Mouse (Mus musculus) adrenal gland, postnatal 4 days (tissue): ENCODE results near the gene Hras. TPM values are rescaled to one million over a fixed set of nuclear protein-coding genes. Genes with fewer than 3 reads are reported as not detected.

Experiments used
- DNase-seq, 2 experiments: peaks; one replicate each; pipeline ENCODE4 v3.0.0; 2021 to 2022; ENCODE audit warnings: low spot score in 2 of 2, mixed read lengths in 2 of 2
- total RNA-seq, 2 experiments: library from RNA; stranded (reverse); gene quantifications; 2 replicates each; pipeline ENCODE4 v1.2.3; 2021

Hras gene
- total RNA-seq, 2 experiments from 2014 or later, result 88.5 to 96.4 TPM

- no peak for DNase-seq
These were observed 5.1 kb downstream of the Hras start for GRCm38 (mm10) chr7:141188733-141189132.

- DNase-seq, result no peak
These were observed 5.6 kb downstream of the Hras start for GRCm38 (mm10) chr7:141188194-141188593.

- DNase-seq, result peak; percentile 55 to 75
These were observed 17.6 kb downstream of the Hras start for GRCm38 (mm10) chr7:141176173-141176572.

DNA sequence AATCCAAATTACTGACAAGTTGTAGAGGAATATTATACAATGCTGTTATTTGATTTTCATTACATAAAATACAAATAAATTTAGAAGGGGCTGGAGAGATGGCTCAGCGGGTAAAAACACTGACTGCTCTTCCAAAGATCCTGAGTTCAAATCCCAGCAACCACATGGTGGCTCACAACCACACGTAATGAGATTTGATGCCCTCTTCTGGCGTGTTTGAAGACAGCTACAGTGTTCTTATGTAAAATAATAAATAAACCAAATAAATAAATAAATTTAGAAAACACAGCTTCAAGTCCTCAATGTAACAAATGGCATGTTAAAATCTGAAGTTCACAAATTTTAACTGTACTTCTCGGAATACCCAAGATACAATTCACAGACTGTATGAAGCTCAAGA lies 18.7 kb downstream of the Hras start:
- no peak for DNase-seq

- no peak for DNase-seq
These were observed 20.4 kb downstream of the Hras start for GRCm38 (mm10) chr7:141173323-141173850.

- peak; percentile 76 to 82 for DNase-seq
These were observed 21.4 kb downstream of the Hras start, which contains the start of gene Rnh1 for GRCm38 (mm10) chr7:141172116-141173006. Rnh1 (minus strand) TSS chr7:141172857.

DNA sequence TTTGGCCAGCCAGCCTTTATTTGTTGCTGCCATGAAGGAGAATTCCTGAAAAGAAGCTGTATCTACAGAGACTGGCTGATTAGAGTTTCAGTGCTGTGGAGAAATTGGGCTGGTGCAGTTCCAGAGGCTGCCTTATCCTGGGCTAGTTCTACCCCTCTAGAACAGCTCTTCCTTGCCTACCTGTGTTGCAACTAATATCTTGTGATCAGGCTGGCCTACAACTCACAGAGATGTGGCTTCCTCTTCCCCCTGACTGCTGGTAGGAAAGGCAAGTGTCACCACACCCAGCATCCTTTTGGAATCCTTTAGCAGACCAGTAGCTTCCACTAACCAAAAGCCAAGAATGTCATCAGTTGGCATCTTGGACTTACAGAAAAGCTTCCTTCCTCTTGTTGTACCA lies 23.9 kb downstream of the Hras start:
- no peak for DNase-seq

DNA sequence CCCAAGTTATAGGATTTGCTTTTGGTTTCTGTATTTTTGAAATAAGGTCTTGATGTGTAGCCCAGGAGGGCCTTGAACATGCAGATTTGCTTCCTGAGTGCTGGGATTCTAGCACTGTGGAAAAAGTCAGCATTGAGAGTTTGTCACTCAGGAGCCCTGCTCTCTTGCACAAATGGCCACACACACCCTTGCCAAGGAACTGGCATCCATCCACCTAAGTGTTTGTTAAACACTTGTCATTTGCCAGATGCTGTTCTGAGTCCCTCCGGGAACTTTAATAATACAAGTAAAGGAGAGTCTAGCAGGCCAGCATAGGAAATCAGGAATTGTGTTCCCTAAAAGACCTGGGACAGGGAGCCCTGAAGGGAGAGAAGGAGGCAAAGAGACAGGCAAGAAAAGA lies 24.5 kb downstream of the Hras start:
- DNase-seq, result no peak

- DNase-seq, result peak; percentile 30 to 42
These were observed 25.3 kb downstream of the Hras start for GRCm38 (mm10) chr7:141168518-141168953.

- peak in 1 of 2 experiments; percentile 45 for DNase-seq
These were observed 25.8 kb downstream of the Hras start for GRCm38 (mm10) chr7:141167901-141168517.

- no peak for DNase-seq
These were observed 29.0 kb downstream of the Hras start for GRCm38 (mm10) chr7:141164850-141165249.

DNA sequence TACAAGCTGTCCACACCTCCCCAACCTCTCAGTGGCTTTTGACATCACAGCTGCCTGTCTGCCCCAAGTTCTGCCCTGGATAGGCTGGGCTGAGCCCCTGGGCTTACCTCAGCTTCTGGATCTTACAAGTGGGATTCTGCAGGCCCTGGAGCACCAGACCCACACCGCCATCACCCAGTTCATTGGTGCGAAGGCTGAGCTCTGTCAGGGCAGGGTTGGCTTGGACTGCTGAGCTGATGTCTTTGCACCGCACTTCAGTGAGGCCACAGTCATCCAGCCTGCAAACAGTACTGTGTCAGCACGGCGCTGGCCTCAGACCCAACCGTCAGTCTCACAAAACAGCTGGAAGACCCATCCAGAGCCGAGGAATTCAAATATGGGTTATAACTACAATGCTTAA lies 29.4 kb downstream of the Hras start:
- DNase-seq, result no peak

DNA sequence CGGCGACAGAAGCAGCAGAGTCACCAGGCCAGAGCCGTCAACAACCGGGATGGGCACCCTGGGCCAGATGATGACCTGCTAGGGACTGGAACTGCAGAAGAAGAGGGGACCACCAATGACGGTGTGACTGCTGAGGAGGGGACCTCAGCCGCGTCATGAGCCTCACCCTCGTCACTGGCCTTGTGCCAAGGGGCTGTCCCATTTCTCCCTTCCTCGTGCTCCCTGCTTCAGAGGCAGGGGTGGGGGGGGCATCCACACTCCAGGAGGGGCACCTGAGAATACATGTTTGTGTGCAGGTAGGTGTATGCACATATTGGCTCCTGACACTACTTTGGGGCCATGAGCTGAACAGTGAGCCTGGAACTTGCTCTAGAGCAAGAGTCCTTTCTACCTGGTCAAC lies 38.4 kb downstream of the Hras start:
- no peak for DNase-seq

DNA sequence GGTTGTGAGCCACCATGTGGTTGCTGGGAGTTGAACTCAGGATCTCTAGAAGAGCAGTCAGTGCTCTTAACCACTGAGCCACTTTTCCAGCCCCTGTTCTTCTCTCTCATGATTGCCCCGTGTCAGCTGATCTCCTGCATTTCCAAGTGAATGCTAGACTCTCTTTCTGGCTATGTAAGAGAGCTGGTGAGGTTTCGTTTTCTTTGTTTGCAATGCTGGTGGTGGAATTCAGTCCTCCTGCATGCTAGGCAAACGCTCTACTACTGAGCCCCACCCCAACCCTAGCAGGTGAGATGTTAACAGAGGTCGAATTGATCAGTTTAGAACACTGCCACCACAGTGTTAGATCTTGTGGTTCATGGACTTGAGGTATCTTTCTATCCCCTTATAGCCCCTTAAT lies 45.2 kb downstream of the Hras start:
- DNase-seq, result no peak

DNA sequence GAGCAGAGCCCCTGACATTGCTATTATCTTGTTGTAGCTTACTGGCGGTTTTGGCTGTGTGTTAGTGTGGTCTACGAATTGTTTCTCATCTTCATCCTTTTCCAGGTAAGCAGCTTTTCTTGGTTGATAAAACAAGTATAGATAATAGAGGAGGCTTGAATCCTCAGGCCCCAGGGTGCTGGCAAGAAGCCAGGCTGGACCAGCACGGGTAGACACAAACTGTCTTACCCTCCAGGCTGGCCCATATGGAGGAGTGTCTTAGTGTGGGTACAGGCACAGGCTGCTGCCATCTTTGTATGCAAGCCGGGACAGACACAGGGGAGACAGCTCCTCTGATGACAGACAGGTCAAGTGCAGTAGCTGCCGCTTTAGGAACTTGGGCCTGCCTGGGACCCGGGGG lies 46.8 kb downstream of the Hras start:
- no peak for DNase-seq

GRCm38 (mm10) chr7:141146043-141146595 lies 47.7 kb downstream of the Hras start:
- no peak for DNase-seq

DNA sequence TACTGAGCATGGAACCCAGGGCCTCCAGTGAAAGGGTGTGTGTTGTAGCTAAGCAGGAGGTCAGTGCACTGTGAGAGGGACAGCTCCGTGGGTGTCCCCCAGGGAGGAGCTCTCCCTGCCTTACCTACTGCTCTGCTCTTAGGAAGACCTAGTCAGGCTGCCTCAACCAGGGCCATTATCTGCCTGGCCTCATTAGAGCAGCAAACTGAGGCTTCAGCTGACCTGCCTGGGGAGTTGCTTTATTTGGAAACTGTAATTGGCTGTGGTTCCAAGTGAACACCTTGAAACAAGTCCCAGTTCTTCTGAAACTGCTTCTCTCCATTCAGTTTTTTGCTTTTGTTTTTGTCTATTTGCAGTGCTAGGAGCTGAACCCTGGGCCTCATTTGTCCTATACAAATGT lies 48.4 kb downstream of the Hras start:
- DNase-seq, result no peak

GRCm38 (mm10) chr7:141144650-141145049 lies 49.2 kb downstream of the Hras start:
- no peak for DNase-seq

DNA sequence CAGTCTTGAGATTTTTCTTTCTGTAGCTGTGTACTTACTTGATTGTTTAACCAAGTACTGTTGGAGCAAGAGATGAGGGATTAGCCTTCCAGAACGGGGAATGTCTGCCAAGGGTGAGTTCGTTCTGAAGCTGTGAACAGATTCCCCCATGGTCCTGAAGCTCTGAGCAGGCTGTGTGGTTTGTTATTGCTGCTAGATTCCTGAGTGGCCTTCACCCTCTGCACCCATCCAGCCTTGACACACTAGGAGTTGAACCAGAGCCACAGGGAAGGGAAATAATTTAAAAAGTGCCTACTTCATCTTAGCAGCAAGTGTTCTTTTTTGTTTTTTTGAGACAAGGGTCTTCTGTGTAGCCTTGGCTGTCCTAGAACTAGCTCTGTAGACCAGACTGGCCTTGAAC lies 49.9 kb downstream of the Hras start:
- DNase-seq, result no peak

- DNase-seq, result peak in 1 of 2 experiments; percentile 40
These were observed 50.7 kb downstream of the Hras start for GRCm38 (mm10) chr7:141143112-141143511.

- no peak for DNase-seq
These were observed 52.5 kb downstream of the Hras start for GRCm38 (mm10) chr7:141141326-141141725.
